19 mouse cellular contexts compared by ENCODE assay signal in genomic region chr14:41029303-41029702, GRCm38 (mm10). TPM values are rescaled to one million over a fixed set of nuclear protein-coding genes. Genes with fewer than 3 reads are reported as not detected.
"Had no signal": no experiment of that assay in that cellular context is flagged by ENCODE, and none has a peak within 500 bp of the region (broad histone marks: within the 10 kb centered on the region; RNA-seq: fewer than 3 reads in every experiment).

No protein-coding gene starts in this region.

- H3K4me1 ChIP-seq: hindbrain, embryonic 13.5 days; limb, embryonic 13.5 days; midbrain, embryonic 10.5 days; neural tube, embryonic 12.5 days; stomach, embryonic 15.5 days had no signal

- H3K36me3 ChIP-seq: hindbrain, embryonic 13.5 days; limb, embryonic 13.5 days; midbrain, embryonic 10.5 days; neural tube, embryonic 12.5 days; stomach, embryonic 15.5 days had no signal

- H3K27ac ChIP-seq: hindbrain, embryonic 13.5 days; hindbrain, postnatal 0 days; layer of hippocampus, adult 2 months; limb, embryonic 13.5 days; liver, embryonic 14.5 days; midbrain, embryonic 10.5 days; neural tube, embryonic 12.5 days; stomach, embryonic 15.5 days had no signal

- H3K4me3 ChIP-seq: hindbrain, embryonic 13.5 days; layer of hippocampus, adult 2 months; limb, embryonic 13.5 days; midbrain, embryonic 10.5 days; neural tube, embryonic 12.5 days; stomach, embryonic 15.5 days had no signal

- DNase-seq: kidney, postnatal 4 days; left cerebral cortex, postnatal 4 days; lung, embryonic 14.5 days; lung, postnatal 10 days; lung, postnatal 4 days; midbrain, embryonic 14.5 days; right cerebral cortex, postnatal 4 days; thymus, postnatal 36 days had no signal

- ATAC-seq: hindbrain, postnatal 0 days had no signal

- H3K4me2 ChIP-seq: hindbrain, embryonic 13.5 days; limb, embryonic 13.5 days; lung, embryonic 14.5 days; neural tube, embryonic 12.5 days; stomach, embryonic 15.5 days had no signal

- H3K9ac ChIP-seq: hindbrain, embryonic 13.5 days; limb, embryonic 13.5 days; liver, embryonic 14.5 days; lung, embryonic 14.5 days; neural tube, embryonic 12.5 days; stomach, embryonic 15.5 days had no signal

- H3K27me3 ChIP-seq: hindbrain, embryonic 13.5 days; limb, embryonic 13.5 days; neural tube, embryonic 12.5 days; stomach, embryonic 15.5 days had no signal

- H3K9me3 ChIP-seq: hindbrain, embryonic 13.5 days; limb, embryonic 13.5 days; midbrain, embryonic 10.5 days; neural tube, embryonic 12.5 days; stomach, embryonic 15.5 days had no signal

RNA-seq across cellular contexts. Expression of gene Dydc2, which starts 39.7 kb away (rescaled TPM):
- polyA plus RNA-seq: intestine, embryonic 14.5 days; limb, embryonic 13.5 days; liver, embryonic 14.5 days; lung, embryonic 14.5 days; neural tube, embryonic 12.5 days; spleen, adult 2 months; stomach, embryonic 15.5 days had no signal

RNA-seq across cellular contexts. Expression of gene Dydc1, which starts 43.4 kb away (rescaled TPM):
- polyA plus RNA-seq: hindbrain, postnatal 0 days; intestine, embryonic 14.5 days; limb, embryonic 13.5 days; lung, embryonic 14.5 days; midbrain, embryonic 10.5 days; midbrain, embryonic 14.5 days; neural tube, embryonic 12.5 days; spleen, adult 2 months; stomach, embryonic 15.5 days; thymus, postnatal 0 days had no signal
